Comparison of ENCODE assay signal across 9 mouse cellular contexts in the genomic region with DNA sequence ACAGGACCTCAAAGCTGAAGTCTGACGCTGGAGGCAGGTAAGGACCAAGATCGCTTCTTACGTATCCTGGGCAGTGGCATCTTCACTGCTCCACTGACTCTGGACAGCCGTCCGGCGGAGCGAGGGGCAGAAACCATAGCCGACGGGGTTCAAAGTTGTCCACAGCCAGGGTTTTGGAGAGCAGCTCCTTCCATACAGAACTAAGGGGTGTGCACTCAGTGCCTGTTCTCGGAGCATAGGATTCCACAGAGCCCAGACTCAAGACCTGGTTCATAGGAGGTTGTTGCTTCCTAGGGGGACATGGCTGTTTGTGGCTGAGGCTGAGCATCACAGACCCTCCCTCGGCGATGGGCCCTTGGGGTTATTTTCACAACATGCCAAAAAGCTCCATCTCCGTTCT. TPM values are rescaled to one million over a fixed set of nuclear protein-coding genes. Genes with fewer than 3 reads are reported as not detected.
A peak's percentile ranks its signal among the peaks of the same experiment; 100 is the strongest.
DNase-seq lines count a peak whose midpoint lies in the region; ATAC-seq and TF ChIP-seq lines count a peak whose summit lies in the region.
"Had no signal": no experiment of that assay in that cellular context is flagged by ENCODE, and none has a peak within 500 bp of the region (broad histone marks: within the 10 kb centered on the region; RNA-seq: fewer than 3 reads in every experiment).

No protein-coding gene starts in this region.

- no peaks in the 10 kb centered on the region for H3K9me3 ChIP-seq in heart, embryonic 11.5 days (replicated peaks; ENCODE audit: control insufficient read depth, low read length)
- H3K9me3 ChIP-seq in ES-Bruce4 (replicated peaks; ENCODE audit: control insufficient read depth, insufficient read depth, low read length, poor library complexity, severe bottlenecking) = no peaks in the 10 kb centered on the region
- H3K9me3 ChIP-seq in hindbrain, embryonic 10.5 days = no peaks in the 10 kb centered on the region

- 21% methylated on average over 13 of the region's 13 CpGs for WGBS in heart, embryonic 11.5 days (ENCODE audit: insufficient replicate concordance)
- 17% methylated on average over 13 of the region's 13 CpGs for WGBS in hindbrain, embryonic 10.5 days

- peak overlapping the region; percentile 51 for H3K4me3 ChIP-seq in heart, embryonic 11.5 days (ENCODE audit: low read depth, low read length)
- peak overlapping the region; percentile 58 for H3K4me3 ChIP-seq in ES-Bruce4 (ENCODE audit: low read depth, low read length)
- peak overlapping the region; percentile 57 for H3K4me3 ChIP-seq in hindbrain, embryonic 10.5 days

- TF ChIP-seq CTCF in ES-Bruce4 (IDR thresholded peaks at IDR 0.05; ENCODE audit: low read depth, low read length) = no peak

- TF ChIP-seq EP300 in ES-Bruce4 (IDR thresholded peaks at IDR 0.05; ENCODE audit: insufficient read depth, low read depth, low read length) = no peak

- peak overlapping the region; percentile 89 for H3K4me2 ChIP-seq in heart, embryonic 11.5 days

- no peak for DNase-seq in heart, adult 8-10 months (ENCODE audit: low spot score)
- DNase-seq in hindbrain, embryonic 10.5 days (ENCODE audit: low spot score) = no peak
- no peak for DNase-seq in thymus, postnatal 36 days
- no peak for DNase-seq in right cerebral cortex, adult 2 months (ENCODE audit: low spot score in 2 of 2)
- no peak for DNase-seq in right cerebral cortex, postnatal 4 days

- no peaks in the 10 kb centered on the region for H3K36me3 ChIP-seq in heart, embryonic 11.5 days (ENCODE audit: control insufficient read depth, insufficient read depth, low read length)
- no peaks in the 10 kb centered on the region for H3K36me3 ChIP-seq in ES-Bruce4 (ENCODE audit: control insufficient read depth, insufficient read depth, low read length, poor library complexity, severe bottlenecking)
- H3K36me3 ChIP-seq in hindbrain, embryonic 10.5 days = no peaks in the 10 kb centered on the region

- H3K4me1 ChIP-seq in heart, embryonic 11.5 days (ENCODE audit: control insufficient read depth, insufficient read depth, low read length) = peaks cover 6% of the 10 kb centered on the region
- H3K4me1 ChIP-seq in ES-Bruce4 (ENCODE audit: control insufficient read depth, insufficient read depth, low read length) = no peaks in the 10 kb centered on the region
- H3K4me1 ChIP-seq in hindbrain, embryonic 10.5 days (replicated peaks) = peaks cover 12% of the 10 kb centered on the region

- no peak for TF ChIP-seq POLR2A in ES-Bruce4 (IDR thresholded peaks at IDR 0.05; ENCODE audit: insufficient read depth, low read length)

- no peak overlapping the region for H3K27ac ChIP-seq in heart, embryonic 11.5 days (ENCODE audit: low read depth, low read length)
- H3K27ac ChIP-seq in ES-Bruce4 (ENCODE audit: insufficient read depth, low read length) = no peak overlapping the region
- no peak overlapping the region for H3K27ac ChIP-seq in hindbrain, embryonic 10.5 days

- H3K27me3 ChIP-seq in heart, embryonic 11.5 days (ENCODE audit: control insufficient read depth, insufficient read depth, low read length) = peaks cover 45% of the 10 kb centered on the region
- no peaks in the 10 kb centered on the region for H3K27me3 ChIP-seq in ES-Bruce4 (ENCODE audit: control insufficient read depth, insufficient read depth, low read length, poor library complexity, severe bottlenecking)
- H3K27me3 ChIP-seq in hindbrain, embryonic 10.5 days (ENCODE audit: insufficient read depth, poor library complexity, severe bottlenecking) = peaks cover 60% of the 10 kb centered on the region

- ATAC-seq in heart, embryonic 11.5 days (replicated peaks; ENCODE audit: insufficient number of reproducible peaks, low FRiP score, low TSS enrichment) = 0 out of 2 replicates have a peak, but pooled peaks have one; percentile 24
- ATAC-seq in megakaryocyte-erythroid progenitor cell, adult 5-6 weeks (replicated peaks; ENCODE audit: low FRiP score, low TSS enrichment, poor library complexity, severe bottlenecking) = peak; percentile 7; the same call in 1 of the 2 replicates

- 0 out of 2 replicates have a peak overlapping the region, but pooled peaks have one; percentile 24 for H3K9ac ChIP-seq in heart, embryonic 11.5 days (ENCODE audit: low read depth, low read length)
- no peak overlapping the region for H3K9ac ChIP-seq in ES-Bruce4 (ENCODE audit: low read depth, poor library complexity, severe bottlenecking)

RNA-seq across cellular contexts. Expression of gene Slc6a3, which starts 0.3 kb away (rescaled TPM):
- 0.28 TPM in 1 of 2 replicates, not detected in the other for polyA plus RNA-seq in heart, embryonic 11.5 days (2014; fragmentation: Nextera tagmentation; extraction: Ambion mirVana)
- total RNA-seq in heart, adult 8-10 months (2022) = not detected
- 0.26 TPM in 1 of 2 replicates, not detected in the other for polyA plus RNA-seq in ES-Bruce4 (2011; ENCODE audit: insufficient read depth, insufficient read length, low read depth, missing spikeins)
- 0.05 and 0.10 TPM in 2 replicates for polyA plus RNA-seq in hindbrain, embryonic 10.5 days (2016; fragmentation: Nextera tagmentation; extraction: Ambion mirVana)
- not detected in 2 replicates for total RNA-seq in megakaryocyte-erythroid progenitor cell, adult 5-6 weeks (2014; fragmentation: Nextera tagmentation)
- not detected in 2 replicates for total RNA-seq in megakaryocyte-erythroid progenitor cell, adult 5-6 weeks (2017)
- total RNA-seq: neutrophil, adult 5-6 weeks had no signal
